Mouse (Mus musculus) embryonic facial prominence, embryonic 14.5 days (tissue): Measurements from ENCODE around the gene Pnn. TPM values are rescaled to one million over a fixed set of nuclear protein-coding genes. Genes with fewer than 3 reads are reported as not detected.

Experiments
- polyA plus RNA-seq: library from polyadenylated mRNA; unstranded; fragments of >200 nt; fragmentation: Nextera tagmentation; extraction: Ambion mirVana; gene quantifications from 2 replicates; pipeline ENCODE4 v1.2.1, GENCODE M21; 2014

Pnn gene
- polyA plus RNA-seq, 1 experiment from 2014 or later = 73.4 TPM

Other genes with a start within 250 kb of the Pnn start
- gene Sec23a, start 54.9 kb upstream of the Pnn start, polyA plus RNA-seq = 115 and 121 TPM in 2 replicates
- gene Gemin2, start 53.5 kb upstream of the Pnn start, polyA plus RNA-seq = 13.3 and 16.3 TPM in 2 replicates
- gene Trappc6b, start 5.4 kb upstream of the Pnn start, polyA plus RNA-seq = 55.2 and 60.0 TPM in 2 replicates
- gene Mia2, start 28.9 kb downstream of the Pnn start, polyA plus RNA-seq = 53.9 and 58.2 TPM in 2 replicates
- 8.6 and 14.8 TPM in 2 replicates for gene Fbxo33, start 152.8 kb downstream of the Pnn start, polyA plus RNA-seq